In genomic region chr4:149996440-149996839, GRCm38 (mm10) we compare ENCODE assay signal across 16 mouse cellular contexts. TPM values are rescaled to one million over a fixed set of nuclear protein-coding genes. Genes with fewer than 3 reads are reported as not detected.
DNase-seq lines count a peak whose midpoint lies in the region; ATAC-seq lines count a peak whose summit lies in the region.
"Had no signal": no experiment of that assay in that cellular context is flagged by ENCODE, and none has a peak within 500 bp of the region (broad histone marks: within the 10 kb centered on the region; RNA-seq: fewer than 3 reads in every experiment).

No protein-coding gene starts in this region.

- no peak for ATAC-seq in heart, embryonic 16.5 days (replicated peaks; ENCODE audit: extremely low read depth, insufficient read depth, low FRiP score)
- ATAC-seq: forebrain, postnatal 0 days; hindbrain, postnatal 0 days had no signal

- no peaks in the 10 kb centered on the region for H3K27me3 ChIP-seq in heart, embryonic 16.5 days (ENCODE audit: control insufficient read depth, insufficient read depth, low read length)
- peaks cover 30% of the 10 kb centered on the region for H3K27me3 ChIP-seq in heart, embryonic 10.5 days (ENCODE audit: insufficient read depth, poor library complexity, severe bottlenecking)

- peak; percentile 33 for DNase-seq in adrenal gland, postnatal 25 days
- DNase-seq in adrenal gland, postnatal 4 days (ENCODE audit: low spot score in 2 of 2) = no peak
- DNase-seq in heart, embryonic 10.5 days (ENCODE audit: low spot score) = no peak
- DNase-seq in lung, adult 18-20 months = peak; percentile 34 to 56
- DNase-seq in lung, postnatal 14 days = no peak
- DNase-seq in lung, postnatal 25 days (ENCODE audit: low spot score) = peak; percentile 40
- DNase-seq in urinary bladder, postnatal 14 days (ENCODE audit: low spot score) = no peak
- DNase-seq: forebrain, postnatal 0 days; gastrocnemius, postnatal 14 days; midbrain, embryonic 14.5 days; right cerebral cortex, postnatal 25 days; thymus, adult 2 months had no signal

- H3K36me3 ChIP-seq in heart, embryonic 16.5 days (ENCODE audit: control insufficient read depth, insufficient read depth) = 0 out of 2 replicates have a peak, but pooled peaks cover 2% of the 10 kb centered on the region
- H3K36me3 ChIP-seq in heart, embryonic 10.5 days = peaks cover 7% of the 10 kb centered on the region; the same call in 1 of the 2 replicates

- H3K4me1 ChIP-seq in heart, embryonic 16.5 days (ENCODE audit: control insufficient read depth, insufficient read depth, low read length) = peaks cover 31% of the 10 kb centered on the region
- H3K4me1 ChIP-seq in heart, embryonic 10.5 days = peaks cover 31% of the 10 kb centered on the region

- no peak overlapping the region for H3K4me3 ChIP-seq in heart, embryonic 16.5 days (ENCODE audit: low read length)
- no peak overlapping the region for H3K4me3 ChIP-seq in heart, embryonic 10.5 days
- H3K4me3 ChIP-seq: erythroblast, embryonic 14.5 days had no signal

- no peak overlapping the region for H3K4me2 ChIP-seq in heart, embryonic 16.5 days (ENCODE audit: low read depth, low read length)

- 65% methylated on average over 7 of the region's 7 CpGs for WGBS in heart, embryonic 16.5 days
- 75% methylated on average over 7 of the region's 7 CpGs for WGBS in heart, embryonic 10.5 days

- peak overlapping the region; percentile 7; the same call in 1 of the 2 replicates for H3K9ac ChIP-seq in heart, embryonic 16.5 days (ENCODE audit: low read length)
- H3K9ac ChIP-seq: forebrain, postnatal 0 days had no signal

- no peak overlapping the region for H3K27ac ChIP-seq in heart, embryonic 16.5 days (ENCODE audit: low read length)
- H3K27ac ChIP-seq in heart, embryonic 10.5 days = no peak overlapping the region
- H3K27ac ChIP-seq: hindbrain, postnatal 0 days; macrophage had no signal

- H3K9me3 ChIP-seq in heart, embryonic 16.5 days (replicated peaks; ENCODE audit: control insufficient read depth, low read length) = no peaks in the 10 kb centered on the region
- no peaks in the 10 kb centered on the region for H3K9me3 ChIP-seq in heart, embryonic 10.5 days

RNA-seq across cellular contexts. Expression of gene H6pd, which starts 12.4 kb away (rescaled TPM):
- 127 and 149 TPM in 2 replicates for total RNA-seq in adrenal gland, postnatal 25 days (2021)
- total RNA-seq in adrenal gland, postnatal 4 days (2021) = 100 to 1,000 TPM; 108 to 120 TPM
- 11.4 and 14.6 TPM in 2 replicates for polyA plus RNA-seq in heart, embryonic 16.5 days (2015; fragmentation: Nextera tagmentation; extraction: Ambion mirVana)
- polyA plus RNA-seq in heart, embryonic 10.5 days (2016; fragmentation: Nextera tagmentation; extraction: Ambion mirVana) = 5.8 and 9.0 TPM in 2 replicates

RNA-seq across cellular contexts. Expression of gene Spsb1, which starts 41.6 kb away (rescaled TPM):
- total RNA-seq in adrenal gland, postnatal 25 days (2021) = 23.7 and 25.6 TPM in 2 replicates
- total RNA-seq in adrenal gland, postnatal 4 days (2021) = 10 to 100 TPM; 36.9 to 42.0 TPM
- polyA plus RNA-seq in heart, embryonic 16.5 days (2015; fragmentation: Nextera tagmentation; extraction: Ambion mirVana) = 10.5 and 12.4 TPM in 2 replicates
- polyA plus RNA-seq in heart, embryonic 10.5 days (2016; fragmentation: Nextera tagmentation; extraction: Ambion mirVana) = 3.9 and 9.2 TPM in 2 replicates
- polyA plus RNA-seq: erythroblast, embryonic 14.5 days had no signal

Comparison
In these comparisons a context has a peak if more than half of its experiments do, and no peak if none do; other contexts are left out.
1. DNase-seq: peak in adrenal gland, postnatal 25 days (single experiment), lung, adult 18-20 months (2 of 2) and lung, postnatal 25 days (single experiment); none in adrenal gland, postnatal 4 days (0 of 2), heart, embryonic 10.5 days (single experiment), lung, postnatal 14 days (single experiment) and urinary bladder, postnatal 14 days (single experiment).